Comparison of ENCODE assay signal across 10 mouse cellular contexts in the genomic region with DNA sequence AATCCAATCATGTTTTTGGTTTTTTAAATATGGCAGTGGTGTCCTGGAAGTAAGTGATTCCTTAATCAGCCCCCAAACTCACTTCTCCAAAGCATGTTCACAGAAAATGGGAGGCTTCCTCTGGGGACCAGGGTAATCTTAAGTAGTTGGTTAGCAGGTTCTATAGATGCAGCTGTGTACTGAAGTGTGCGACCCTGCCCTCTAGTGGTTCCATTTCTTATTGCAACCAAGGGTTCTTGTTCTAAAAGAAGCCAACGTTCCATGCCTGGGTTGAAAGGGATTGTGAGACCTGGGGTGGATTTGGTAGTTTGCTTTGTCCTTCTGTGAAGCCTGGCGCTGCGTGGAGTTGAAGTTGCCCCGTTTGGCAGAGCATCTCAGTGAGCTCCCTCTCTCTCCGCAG. TPM values are rescaled to one million over a fixed set of nuclear protein-coding genes. Genes with fewer than 3 reads are reported as not detected.
DNase-seq lines count a peak whose midpoint lies in the region; ATAC-seq and TF ChIP-seq lines count a peak whose summit lies in the region.
"Had no signal": no experiment of that assay in that cellular context is flagged by ENCODE, and none has a peak within 500 bp of the region (broad histone marks: within the 10 kb centered on the region; RNA-seq: fewer than 3 reads in every experiment).

No protein-coding gene starts in this region.

- H3K4me3 ChIP-seq in forebrain, postnatal 0 days (ENCODE audit: low read depth, low read length) = no peak overlapping the region
- H3K4me3 ChIP-seq in forebrain, embryonic 12.5 days (replicated peaks) = no peak overlapping the region
- no peak overlapping the region for H3K4me3 ChIP-seq in spleen, adult 2 months (ENCODE audit: extremely low read depth, insufficient read depth, insufficient read length)
- H3K4me3 ChIP-seq: embryonic facial prominence, embryonic 12.5 days; neural tube, embryonic 12.5 days had no signal

- WGBS in forebrain, postnatal 0 days = 43% methylated on average over 6 of the region's 6 CpGs
- WGBS in forebrain, embryonic 12.5 days = 48% methylated on average over 6 of the region's 6 CpGs
- 56% methylated on average over 6 of the region's 6 CpGs for WGBS in spleen, adult 2 months

- H3K4me1 ChIP-seq in forebrain, postnatal 0 days (ENCODE audit: insufficient read depth) = no peaks in the 10 kb centered on the region
- H3K4me1 ChIP-seq in forebrain, embryonic 12.5 days = no peaks in the 10 kb centered on the region
- no peaks in the 10 kb centered on the region for H3K4me1 ChIP-seq in spleen, adult 2 months (ENCODE audit: control insufficient read depth, insufficient read depth, insufficient read length)
- H3K4me1 ChIP-seq: embryonic facial prominence, embryonic 12.5 days; neural tube, embryonic 12.5 days had no signal

- H3K9me3 ChIP-seq in forebrain, postnatal 0 days (ENCODE audit: low read length) = no peaks in the 10 kb centered on the region
- H3K9me3 ChIP-seq in forebrain, embryonic 12.5 days = no peaks in the 10 kb centered on the region
- H3K9me3 ChIP-seq: embryonic facial prominence, embryonic 12.5 days; neural tube, embryonic 12.5 days had no signal

- H3K9ac ChIP-seq in forebrain, postnatal 0 days = no peak overlapping the region
- no peak overlapping the region for H3K9ac ChIP-seq in forebrain, embryonic 12.5 days
- H3K9ac ChIP-seq: embryonic facial prominence, embryonic 12.5 days; neural tube, embryonic 12.5 days had no signal

- no peaks in the 10 kb centered on the region for H3K27me3 ChIP-seq in forebrain, postnatal 0 days (ENCODE audit: insufficient read depth, low read length)
- no peaks in the 10 kb centered on the region for H3K27me3 ChIP-seq in forebrain, embryonic 12.5 days
- no peaks in the 10 kb centered on the region for H3K27me3 ChIP-seq in spleen, adult 2 months (ENCODE audit: control insufficient read depth, insufficient read depth, low read length)
- H3K27me3 ChIP-seq: embryonic facial prominence, embryonic 12.5 days; neural tube, embryonic 12.5 days had no signal

- DNase-seq in forebrain, postnatal 0 days = peak; percentile 87
- DNase-seq in ES-CJ7 (ENCODE audit: low read depth, low spot score) = peak; percentile 84
- DNase-seq in cerebellum, adult 9-10 months = peak; percentile 85
- peak; percentile 69 for DNase-seq in gastrocnemius, postnatal 10 days
- peak; percentile 84 for DNase-seq in layer of hippocampus, adult 9-10 months (ENCODE audit: low spot score)
- peak; percentile 92 for DNase-seq in lung, postnatal 36 days
- peak; percentile 41 to 61 for DNase-seq in spleen, adult 2 months (ENCODE audit: low read depth in 1 of 2, low spot score in 2 of 2)

- peaks cover 71% of the 10 kb centered on the region for H3K36me3 ChIP-seq in forebrain, postnatal 0 days (ENCODE audit: insufficient read depth)
- peaks cover 87% of the 10 kb centered on the region for H3K36me3 ChIP-seq in forebrain, embryonic 12.5 days (replicated peaks)
- H3K36me3 ChIP-seq in spleen, adult 2 months (ENCODE audit: control insufficient read depth, insufficient read depth, low read length) = peaks cover 48% of the 10 kb centered on the region

- H3K4me2 ChIP-seq in forebrain, postnatal 0 days (ENCODE audit: low read depth) = no peak overlapping the region
- H3K4me2 ChIP-seq in forebrain, embryonic 12.5 days = no peak overlapping the region
- H3K4me2 ChIP-seq: embryonic facial prominence, embryonic 12.5 days; neural tube, embryonic 12.5 days had no signal

- TF ChIP-seq CTCF in forebrain, postnatal 0 days (IDR thresholded peaks at IDR 0.05; ENCODE audit: low read depth) = peak; percentile 89
- peak; percentile 15; the same call in 1 of the 2 replicates for TF ChIP-seq CTCF in spleen, adult 2 months (IDR thresholded peaks at IDR 0.05; ENCODE audit: extremely low read depth, insufficient read depth, insufficient read length, insufficient replicate concordance)

- TF ChIP-seq POLR2A in spleen, adult 2 months (IDR thresholded peaks at IDR 0.05; ENCODE audit: low read depth, low read length) = no peak

- no peak overlapping the region for H3K27ac ChIP-seq in forebrain, postnatal 0 days (ENCODE audit: low read depth, low read length)
- no peak overlapping the region for H3K27ac ChIP-seq in forebrain, embryonic 12.5 days
- H3K27ac ChIP-seq in spleen, adult 2 months (ENCODE audit: insufficient read depth, low read length) = no peak overlapping the region
- H3K27ac ChIP-seq: embryonic facial prominence, embryonic 12.5 days; neural tube, embryonic 12.5 days had no signal

- ATAC-seq in forebrain, postnatal 0 days = peak; percentile 65; the same call in 1 of the 2 replicates
- no peak for ATAC-seq in forebrain, embryonic 12.5 days (ENCODE audit: low FRiP score)

RNA-seq across cellular contexts. Expression of gene Dcakd, which starts 26.7 kb away (rescaled TPM):
- 136 and 148 TPM in 2 replicates for total RNA-seq in forebrain, postnatal 0 days (2014; rRNA removed)
- 173 and 191 TPM in 2 replicates for polyA plus RNA-seq in forebrain, postnatal 0 days (2015; fragmentation: Nextera tagmentation; extraction: Ambion mirVana)
- polyA plus RNA-seq in forebrain, embryonic 12.5 days (2016; fragmentation: Nextera tagmentation; extraction: Ambion mirVana) = 190 and 210 TPM in 2 replicates
- total RNA-seq in gastrocnemius, postnatal 10 days (2021) = 10 to 100 TPM; 34.9 to 45.5 TPM
- 24.7 and 34.9 TPM in 2 replicates for polyA plus RNA-seq in spleen, adult 2 months (2012; rRNA removed)

RNA-seq across cellular contexts. Expression of gene Nmt1, which starts 26.8 kb away (rescaled TPM):
- 63.2 and 64.1 TPM in 2 replicates for total RNA-seq in forebrain, postnatal 0 days (2014; rRNA removed)
- 35.0 and 36.7 TPM in 2 replicates for polyA plus RNA-seq in forebrain, postnatal 0 days (2015; fragmentation: Nextera tagmentation; extraction: Ambion mirVana)
- polyA plus RNA-seq in forebrain, embryonic 12.5 days (2016; fragmentation: Nextera tagmentation; extraction: Ambion mirVana) = 49.0 and 56.2 TPM in 2 replicates
- total RNA-seq in gastrocnemius, postnatal 10 days (2021) = 10 to 100 TPM; 41.5 to 49.7 TPM
- 23.4 and 23.9 TPM in 2 replicates for polyA plus RNA-seq in spleen, adult 2 months (2012; rRNA removed)

RNA-seq across cellular contexts. Expression of gene Plcd3, which starts 46.7 kb away (rescaled TPM):
- 8.5 and 8.8 TPM in 2 replicates for total RNA-seq in forebrain, postnatal 0 days (2014; rRNA removed)
- polyA plus RNA-seq in forebrain, postnatal 0 days (2015; fragmentation: Nextera tagmentation; extraction: Ambion mirVana) = 3.6 TPM in 2 replicates
- polyA plus RNA-seq in forebrain, embryonic 12.5 days (2016; fragmentation: Nextera tagmentation; extraction: Ambion mirVana) = 1.4 and 1.5 TPM in 2 replicates
- total RNA-seq in gastrocnemius, postnatal 10 days (2021) = 1 to 10 TPM; 5.8 to 8.6 TPM
- polyA plus RNA-seq in spleen, adult 2 months (2012; rRNA removed) = 4.7 TPM in 2 replicates

RNA-seq across cellular contexts. Expression of gene Acbd4, which starts 46.7 kb away (rescaled TPM):
- 27.2 and 28.5 TPM in 2 replicates for total RNA-seq in forebrain, postnatal 0 days (2014; rRNA removed)
- 20.1 and 27.1 TPM in 2 replicates for polyA plus RNA-seq in forebrain, postnatal 0 days (2015; fragmentation: Nextera tagmentation; extraction: Ambion mirVana)
- polyA plus RNA-seq in forebrain, embryonic 12.5 days (2016; fragmentation: Nextera tagmentation; extraction: Ambion mirVana) = 5.7 and 7.1 TPM in 2 replicates
- total RNA-seq in gastrocnemius, postnatal 10 days (2021) = 10 to 100 TPM; 34.9 to 50.5 TPM
- polyA plus RNA-seq in spleen, adult 2 months (2012; rRNA removed) = 17.9 and 22.5 TPM in 2 replicates
